Mouse (Mus musculus): ENCODE data around the gene Plekha8. TPM values are rescaled to one million over a fixed set of nuclear protein-coding genes. Genes with fewer than 3 reads are reported as not detected.

The Plekha8 gene
- total RNA-seq, 2 experiments from 2014 or later: 11.0 to 11.6 TPM

GRCm38 (mm10) chr6:54688467-54689323 is 93.8 kb downstream of the Plekha8 start:
- intact Hi-C loops (cut with DNase I): no loop called here
- Histone ChIP-seq H3K27ac (no peak overlapping the region), H3K4me3 (no peak overlapping the region)
- no peak for TF ChIP-seq CTCF (IDR thresholded peaks at IDR 0.05)
- peak in 1 of 2 experiments; percentile 3 for DNase-seq (ENCODE audit: extremely low spot score in 1 of 2, low spot score in 2 of 2)

- DNase-seq (ENCODE audit: extremely low spot score in 1 of 2, low spot score in 2 of 2): no peak
- Histone ChIP-seq H3K4me3 (no peak overlapping the region), H3K27ac (no peak overlapping the region)
- no peak for TF ChIP-seq CTCF (IDR thresholded peaks at IDR 0.05)
- intact Hi-C loops (cut with DNase I): no loop called here
Observed at GRCm38 (mm10) chr6:54689686-54690085, 94.8 kb downstream of the Plekha8 start.

- TF ChIP-seq CTCF (IDR thresholded peaks at IDR 0.05): no peak
- intact Hi-C loops (cut with DNase I): no loop called here
- Histone ChIP-seq H3K4me3 (no peak overlapping the region), H3K27ac (peak overlapping the region; percentile 11; the same call in 1 of the 2 replicates)
- DNase-seq (ENCODE audit: extremely low spot score in 1 of 2, low spot score in 2 of 2): no peak
Observed at GRCm38 (mm10) chr6:54690838-54691237, 95.9 kb downstream of the Plekha8 start.

- intact Hi-C loops (cut with DNase I): no loop called here
- no peak for DNase-seq (ENCODE audit: extremely low spot score in 1 of 2, low spot score in 2 of 2)
- no peak for TF ChIP-seq CTCF (IDR thresholded peaks at IDR 0.05)
- Histone ChIP-seq H3K27ac (no peak overlapping the region), H3K4me3 (no peak overlapping the region)
Observed at GRCm38 (mm10) chr6:54691368-54692116, 96.6 kb downstream of the Plekha8 start.

- no peak for TF ChIP-seq CTCF (IDR thresholded peaks at IDR 0.05)
- intact Hi-C loops (cut with DNase I): no loop called here
- peak in 1 of 2 experiments; percentile 5 for DNase-seq (ENCODE audit: extremely low spot score in 1 of 2, low spot score in 2 of 2)
- no peak overlapping the region for H3K27ac ChIP-seq
- no peak overlapping the region for H3K4me3 ChIP-seq
Observed at GRCm38 (mm10) chr6:54692201-54692600, 97.3 kb downstream of the Plekha8 start.

GRCm38 (mm10) chr6:54693286-54693685 is 98.4 kb downstream of the Plekha8 start:
- no peak overlapping the region for H3K4me3 ChIP-seq
- DNase-seq (ENCODE audit: extremely low spot score in 1 of 2, low spot score in 2 of 2): no peak
- no peak for TF ChIP-seq CTCF (IDR thresholded peaks at IDR 0.05)
- intact Hi-C loops (cut with DNase I): no loop called here
- H3K27ac ChIP-seq: no peak overlapping the region

Other genes with a start within 250 kb of the Plekha8 start
- 100 to 1,000 TPM in 1 of 2 experiments, 10 to 100 TPM in 1; 92.3 to 108 TPM for gene Wipf3, start 165.5 kb upstream of the Plekha8 start, total RNA-seq (2021)
- gene Scrn1, start 28.6 kb upstream of the Plekha8 start, total RNA-seq (2021): 100 to 1,000 TPM; 135 to 136 TPM
- gene Fkbp14, start 2.2 kb downstream of the Plekha8 start, total RNA-seq (2021): 1 to 10 TPM; 9.0 to 9.2 TPM
- gene Mturn, start 86.5 kb downstream of the Plekha8 start, total RNA-seq (2021): 10 to 100 TPM; 98.5 to 99.6 TPM
- gene Znrf2, start 221.8 kb downstream of the Plekha8 start, total RNA-seq (2021): 10 to 100 TPM; 13.7 to 14.1 TPM

All from left cerebral cortex, adult 2 months (tissue).